9 mouse cellular contexts compared by ENCODE assay signal in the genomic region with DNA sequence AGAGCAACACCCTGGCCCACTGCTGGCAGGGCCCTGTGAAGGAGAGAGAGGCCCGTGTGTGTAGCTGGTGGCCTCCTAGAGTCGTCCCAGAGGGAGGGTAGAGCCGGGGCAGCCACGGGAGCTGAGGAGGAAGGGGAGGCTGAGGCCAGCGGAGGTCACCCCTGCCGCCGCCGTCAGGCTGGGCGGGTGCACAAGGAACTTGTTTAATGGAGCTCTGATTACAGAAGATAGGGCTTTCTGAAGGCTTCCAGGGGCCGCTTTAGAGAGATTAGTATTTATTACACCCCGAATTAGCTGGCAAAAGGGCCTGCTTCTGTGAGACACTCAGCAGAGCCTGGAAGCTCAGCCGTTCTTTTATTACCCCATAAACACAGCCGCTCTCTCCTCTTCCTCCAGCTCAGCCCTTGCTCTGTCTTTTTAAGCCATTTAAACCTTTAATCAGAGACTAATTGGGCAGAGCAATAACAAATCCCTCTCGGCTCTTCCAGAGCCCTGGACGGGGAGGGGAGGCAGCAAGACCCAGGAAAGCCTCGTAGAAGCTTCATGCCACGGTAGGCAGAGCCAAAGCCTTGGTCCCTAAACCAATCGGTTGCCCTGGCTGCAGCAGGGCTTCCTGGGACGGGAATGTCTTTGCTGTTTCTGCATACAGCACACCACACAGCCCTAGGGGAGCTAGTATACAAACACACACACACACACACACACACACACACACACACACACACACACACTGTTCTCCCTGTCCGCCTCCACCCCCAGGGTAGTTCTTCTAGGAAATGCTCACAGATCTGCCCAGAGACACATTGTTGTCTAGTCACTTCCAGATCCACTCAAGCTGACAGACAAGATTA.
A peak's percentile ranks its signal among the peaks of the same experiment; 100 is the strongest.
DNase-seq lines count a peak whose midpoint lies in the region; ATAC-seq lines count a peak whose summit lies in the region.
"Had no signal": no experiment of that assay in that cellular context is flagged by ENCODE, and none has a peak within 500 bp of the region (broad histone marks: within the 10 kb centered on the region; RNA-seq: fewer than 3 reads in every experiment).

No protein-coding gene starts in this region.

- peaks cover 38% of the 10 kb centered on the region for H3K4me1 ChIP-seq in heart, embryonic 12.5 days (replicated peaks)
- peaks cover 8% of the 10 kb centered on the region for H3K4me1 ChIP-seq in hindbrain, embryonic 16.5 days (ENCODE audit: control insufficient read depth, insufficient read depth, low read depth, low read length)
- H3K4me1 ChIP-seq in midbrain, embryonic 13.5 days (replicated peaks), result peaks cover 9% of the 10 kb centered on the region

- WGBS in heart, embryonic 12.5 days, result 9% methylated on average over 20 of the region's 20 CpGs
- 33% methylated on average over 20 of the region's 20 CpGs for WGBS in hindbrain, embryonic 16.5 days
- 25% methylated on average over 20 of the region's 20 CpGs for WGBS in midbrain, embryonic 13.5 days

- ATAC-seq in heart, embryonic 12.5 days (ENCODE audit: insufficient number of reproducible peaks, low FRiP score), result no peak
- ATAC-seq in hindbrain, embryonic 16.5 days, result peak; percentile 67; the same call in 1 of the 2 replicates
- ATAC-seq in midbrain, embryonic 13.5 days, result peak; percentile 43; the same call in 1 of the 2 replicates
- ATAC-seq in erythroblast, adult 5-6 weeks (replicated peaks; ENCODE audit: low FRiP score, poor library complexity, severe bottlenecking), result no peak
- no peak for ATAC-seq in monocyte, adult 5-6 weeks (replicated peaks; ENCODE audit: insufficient number of reproducible peaks, low FRiP score, low TSS enrichment, poor library complexity, severe bottlenecking)

- no peaks in the 10 kb centered on the region for H3K36me3 ChIP-seq in heart, embryonic 12.5 days
- H3K36me3 ChIP-seq in hindbrain, embryonic 16.5 days (ENCODE audit: control insufficient read depth, insufficient read depth, low read length), result no peaks in the 10 kb centered on the region
- no peaks in the 10 kb centered on the region for H3K36me3 ChIP-seq in midbrain, embryonic 13.5 days

- H3K27ac ChIP-seq in heart, embryonic 12.5 days (ENCODE audit: poor library complexity, severe bottlenecking), result no peak overlapping the region
- 0 out of 2 replicates have a peak overlapping the region, but pooled peaks have one; percentile 20 for H3K27ac ChIP-seq in hindbrain, embryonic 16.5 days (ENCODE audit: low read depth, low read length)
- no peak overlapping the region for H3K27ac ChIP-seq in midbrain, embryonic 13.5 days
- H3K27ac ChIP-seq: layer of hippocampus, adult 2 months had no signal

- intact Hi-C loops in heart, postnatal 25 days (cut with DNase I), result no loop called here

- H3K9me3 ChIP-seq in heart, embryonic 12.5 days (replicated peaks), result peaks cover 5% of the 10 kb centered on the region; the same call in 1 of the 2 replicates
- H3K9me3 ChIP-seq in hindbrain, embryonic 16.5 days (ENCODE audit: control insufficient read depth, low read length), result no peaks in the 10 kb centered on the region
- 0 out of 2 replicates have a peak, but pooled peaks cover 3% of the 10 kb centered on the region for H3K9me3 ChIP-seq in midbrain, embryonic 13.5 days

- DNase-seq in heart, postnatal 25 days (ENCODE audit: low spot score), result no peak
- DNase-seq in embryo, embryonic 10 days (ENCODE audit: low spot score), result peak; percentile 69
- no peak for DNase-seq in adrenal gland, postnatal 4 days (ENCODE audit: low spot score in 2 of 2)

- H3K27me3 ChIP-seq in heart, embryonic 12.5 days (replicated peaks), result 0 out of 2 replicates have a peak, but pooled peaks cover 4% of the 10 kb centered on the region
- H3K27me3 ChIP-seq in hindbrain, embryonic 16.5 days (replicated peaks; ENCODE audit: control insufficient read depth, insufficient read depth, low read length), result no peaks in the 10 kb centered on the region
- 0 out of 2 replicates have a peak, but pooled peaks cover 2% of the 10 kb centered on the region for H3K27me3 ChIP-seq in midbrain, embryonic 13.5 days

- H3K9ac ChIP-seq in heart, embryonic 12.5 days, result peak overlapping the region; percentile 52
- H3K9ac ChIP-seq in hindbrain, embryonic 16.5 days (ENCODE audit: low read depth, low read length), result peak overlapping the region; percentile 17; the same call in 1 of the 2 replicates
- no peak overlapping the region for H3K9ac ChIP-seq in midbrain, embryonic 13.5 days (replicated peaks)

- H3K4me2 ChIP-seq in heart, embryonic 12.5 days, result peak overlapping the region; percentile 6; the same call in 1 of the 2 replicates
- no peak overlapping the region for H3K4me2 ChIP-seq in hindbrain, embryonic 16.5 days (ENCODE audit: low read length)
- no peak overlapping the region for H3K4me2 ChIP-seq in midbrain, embryonic 13.5 days (replicated peaks)

- no peak overlapping the region for H3K4me3 ChIP-seq in heart, embryonic 12.5 days
- no peak overlapping the region for H3K4me3 ChIP-seq in hindbrain, embryonic 16.5 days (ENCODE audit: low read length)
- no peak overlapping the region for H3K4me3 ChIP-seq in midbrain, embryonic 13.5 days (replicated peaks)
- H3K4me3 ChIP-seq: layer of hippocampus, adult 2 months had no signal

Comparison
In these comparisons a context has a peak if more than half of its experiments do, and no peak if none do; other contexts are left out.
1. ATAC-seq: peak in hindbrain, embryonic 16.5 days (single experiment) and midbrain, embryonic 13.5 days (single experiment); none in heart, embryonic 12.5 days (single experiment), erythroblast, adult 5-6 weeks (single experiment) and monocyte, adult 5-6 weeks (single experiment).